Comparison of ENCODE assay signal across 18 mouse cellular contexts in the genomic region with DNA sequence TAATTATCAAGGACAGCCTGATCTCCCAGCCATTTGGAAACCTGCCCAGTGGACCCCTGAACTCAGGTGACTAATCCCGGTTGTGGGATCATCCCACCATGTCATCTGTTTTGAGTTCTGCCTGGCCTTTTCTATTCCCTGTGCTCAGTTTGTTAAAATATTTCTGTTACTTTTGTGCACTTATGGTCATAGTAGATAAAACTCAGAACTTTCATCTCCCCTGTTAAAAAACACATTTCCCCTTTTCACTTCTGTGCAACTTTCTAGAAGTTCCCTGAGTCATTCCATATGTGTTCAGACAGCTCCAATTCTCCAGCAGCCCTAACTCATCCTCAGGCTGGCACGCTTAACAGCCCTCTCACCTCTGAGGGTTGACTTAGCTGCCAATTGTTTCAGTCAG.
"Had no signal": no experiment of that assay in that cellular context is flagged by ENCODE, and none has a peak within 500 bp of the region (broad histone marks: within the 10 kb centered on the region; RNA-seq: fewer than 3 reads in every experiment).

No protein-coding gene starts in this region.

- H3K4me1 ChIP-seq: liver, embryonic 15.5 days; lung, embryonic 15.5 days; megakaryocyte, embryonic 14.5 days; midbrain, embryonic 13.5 days; midbrain, embryonic 15.5 days; neural tube, embryonic 12.5 days; stomach, embryonic 15.5 days had no signal

- H3K9ac ChIP-seq: liver, embryonic 15.5 days; liver, postnatal 0 days; lung, embryonic 15.5 days; midbrain, embryonic 13.5 days; midbrain, embryonic 15.5 days; neural tube, embryonic 12.5 days; stomach, embryonic 15.5 days had no signal

- H3K9me3 ChIP-seq: liver, embryonic 15.5 days; lung, embryonic 15.5 days; megakaryocyte, embryonic 14.5 days; midbrain, embryonic 13.5 days; midbrain, embryonic 15.5 days; neural tube, embryonic 12.5 days; stomach, embryonic 15.5 days had no signal

- H3K27ac ChIP-seq: liver, embryonic 15.5 days; lung, embryonic 15.5 days; macrophage; midbrain, embryonic 13.5 days; midbrain, embryonic 15.5 days; neural tube, embryonic 12.5 days; stomach, embryonic 15.5 days; stomach, postnatal 0 days had no signal

- DNase-seq: liver, postnatal 0 days; lung, postnatal 14 days; lung, postnatal 36 days; right cerebral cortex, postnatal 14 days; thymus, adult 2 months; thymus, postnatal 25 days; thymus, postnatal 4 days had no signal

- H3K27me3 ChIP-seq: liver, embryonic 15.5 days; lung, embryonic 15.5 days; megakaryocyte, embryonic 14.5 days; midbrain, embryonic 13.5 days; midbrain, embryonic 15.5 days; neural tube, embryonic 12.5 days; stomach, embryonic 15.5 days had no signal

- H3K4me3 ChIP-seq: liver, embryonic 15.5 days; lung, embryonic 15.5 days; megakaryocyte, embryonic 14.5 days; midbrain, embryonic 13.5 days; midbrain, embryonic 15.5 days; neural tube, embryonic 12.5 days; stomach, embryonic 15.5 days had no signal

- H3K36me3 ChIP-seq: liver, embryonic 15.5 days; lung, embryonic 15.5 days; midbrain, embryonic 13.5 days; midbrain, embryonic 15.5 days; neural tube, embryonic 12.5 days; stomach, embryonic 15.5 days had no signal

- ATAC-seq: liver, postnatal 0 days; lung, postnatal 0 days; midbrain, embryonic 13.5 days; midbrain, embryonic 15.5 days had no signal

- H3K4me2 ChIP-seq: liver, embryonic 15.5 days; lung, embryonic 15.5 days; midbrain, embryonic 11.5 days; midbrain, embryonic 13.5 days; midbrain, embryonic 15.5 days; neural tube, embryonic 12.5 days; stomach, embryonic 15.5 days had no signal
